18 mouse cellular contexts compared by ENCODE assay signal in genomic region chr17:50530089-50530488, GRCm38 (mm10). TPM values are rescaled to one million over a fixed set of nuclear protein-coding genes. Genes with fewer than 3 reads are reported as not detected.
A peak's percentile ranks its signal among the peaks of the same experiment; 100 is the strongest.
DNase-seq lines count a peak whose midpoint lies in the region; ATAC-seq and TF ChIP-seq lines count a peak whose summit lies in the region.
"Had no signal": no experiment of that assay in that cellular context is flagged by ENCODE, and none has a peak within 500 bp of the region (broad histone marks: within the 10 kb centered on the region; RNA-seq: fewer than 3 reads in every experiment).

No protein-coding gene starts in this region.

- H3K9ac ChIP-seq in hindbrain, postnatal 0 days (replicated peaks; ENCODE audit: low read length): no peak overlapping the region
- no peak overlapping the region for H3K9ac ChIP-seq in hindbrain, embryonic 14.5 days
- no peak overlapping the region for H3K9ac ChIP-seq in intestine, embryonic 16.5 days (ENCODE audit: low read depth, low read length)
- H3K9ac ChIP-seq: forebrain, postnatal 0 days; limb, embryonic 12.5 days; liver, embryonic 14.5 days had no signal

- no peak for DNase-seq in hindbrain, postnatal 0 days (ENCODE audit: low spot score)
- no peak for DNase-seq in hindbrain, embryonic 14.5 days (ENCODE audit: low spot score)
- DNase-seq in spleen, adult 2 months (ENCODE audit: low read depth in 1 of 2, low spot score in 2 of 2): no peak
- DNase-seq in spleen, adult 12 weeks (ENCODE audit: low spot score): no peak
- DNase-seq in adrenal gland, postnatal 25 days: no peak
- DNase-seq: B cell, adult 2 months; cerebellum, adult 9-11 months; embryo, embryonic 11 days; forebrain, postnatal 0 days; heart, postnatal 4 days; kidney, adult 18-20 months; kidney, postnatal 10 days had no signal

- no peaks in the 10 kb centered on the region for H3K4me1 ChIP-seq in hindbrain, postnatal 0 days (ENCODE audit: insufficient read depth, low read length)
- no peaks in the 10 kb centered on the region for H3K4me1 ChIP-seq in hindbrain, embryonic 14.5 days (replicated peaks; ENCODE audit: control insufficient read depth, insufficient read depth, low read length)
- H3K4me1 ChIP-seq in spleen, adult 2 months (ENCODE audit: control insufficient read depth, insufficient read depth, insufficient read length): peaks cover 14% of the 10 kb centered on the region; the same call in 1 of the 2 replicates
- H3K4me1 ChIP-seq in megakaryocyte, embryonic 14.5 days: peaks cover 7% of the 10 kb centered on the region
- H3K4me1 ChIP-seq in intestine, embryonic 16.5 days (ENCODE audit: control insufficient read depth, insufficient read depth, low read length): no peaks in the 10 kb centered on the region

- no peak overlapping the region for H3K27ac ChIP-seq in hindbrain, postnatal 0 days
- no peak overlapping the region for H3K27ac ChIP-seq in hindbrain, embryonic 14.5 days
- peak overlapping the region; percentile 54; the same call in 1 of the 2 replicates for H3K27ac ChIP-seq in spleen, adult 2 months (ENCODE audit: insufficient read depth, low read length)
- no peak overlapping the region for H3K27ac ChIP-seq in intestine, embryonic 16.5 days (ENCODE audit: low read length)
- H3K27ac ChIP-seq: heart, adult 2 months; limb, embryonic 12.5 days; liver, embryonic 14.5 days had no signal

- 0 out of 2 replicates have a peak, but pooled peaks have one; percentile 29 for ATAC-seq in hindbrain, postnatal 0 days
- no peak for ATAC-seq in hindbrain, embryonic 14.5 days (ENCODE audit: low FRiP score)
- ATAC-seq in intestine, embryonic 16.5 days: no peak
- ATAC-seq: forebrain, postnatal 0 days; lung, postnatal 0 days had no signal

- WGBS in hindbrain, postnatal 0 days: 89% methylated on average over 8 of the region's 8 CpGs
- 93% methylated on average over 8 of the region's 8 CpGs for WGBS in hindbrain, embryonic 14.5 days
- WGBS in spleen, adult 2 months: 69% methylated on average over 8 of the region's 8 CpGs
- WGBS in intestine, embryonic 16.5 days: 83% methylated on average over 8 of the region's 8 CpGs

- H3K36me3 ChIP-seq in hindbrain, postnatal 0 days (ENCODE audit: insufficient read depth, low read length): no peaks in the 10 kb centered on the region
- no peaks in the 10 kb centered on the region for H3K36me3 ChIP-seq in hindbrain, embryonic 14.5 days (replicated peaks; ENCODE audit: control insufficient read depth, insufficient read depth)
- no peaks in the 10 kb centered on the region for H3K36me3 ChIP-seq in spleen, adult 2 months (ENCODE audit: control insufficient read depth, insufficient read depth, low read length)
- no peaks in the 10 kb centered on the region for H3K36me3 ChIP-seq in megakaryocyte, embryonic 14.5 days (replicated peaks; ENCODE audit: low read length)
- no peaks in the 10 kb centered on the region for H3K36me3 ChIP-seq in intestine, embryonic 16.5 days (ENCODE audit: control insufficient read depth, insufficient read depth, low read length)
- H3K36me3 ChIP-seq: limb, embryonic 12.5 days had no signal

- H3K4me2 ChIP-seq in hindbrain, postnatal 0 days (ENCODE audit: low read depth, low read length): no peak overlapping the region
- no peak overlapping the region for H3K4me2 ChIP-seq in hindbrain, embryonic 14.5 days (replicated peaks)
- H3K4me2 ChIP-seq in intestine, embryonic 16.5 days (ENCODE audit: low read depth, low read length): no peak overlapping the region
- H3K4me2 ChIP-seq: limb, embryonic 12.5 days had no signal

- no peaks in the 10 kb centered on the region for H3K9me3 ChIP-seq in hindbrain, postnatal 0 days (ENCODE audit: low read length)
- H3K9me3 ChIP-seq in hindbrain, embryonic 14.5 days (ENCODE audit: control insufficient read depth, low read length): no peaks in the 10 kb centered on the region
- no peaks in the 10 kb centered on the region for H3K9me3 ChIP-seq in megakaryocyte, embryonic 14.5 days
- no peaks in the 10 kb centered on the region for H3K9me3 ChIP-seq in intestine, embryonic 16.5 days (ENCODE audit: control insufficient read depth, low read length)
- H3K9me3 ChIP-seq: limb, embryonic 12.5 days had no signal

- no peak overlapping the region for H3K4me3 ChIP-seq in hindbrain, postnatal 0 days (ENCODE audit: low read length)
- no peak overlapping the region for H3K4me3 ChIP-seq in hindbrain, embryonic 14.5 days (replicated peaks; ENCODE audit: low read length)
- H3K4me3 ChIP-seq in spleen, adult 2 months (ENCODE audit: extremely low read depth, insufficient read depth, insufficient read length): no peak overlapping the region
- H3K4me3 ChIP-seq in megakaryocyte, embryonic 14.5 days (replicated peaks): peak overlapping the region; percentile 53
- H3K4me3 ChIP-seq in intestine, embryonic 16.5 days (ENCODE audit: low read length): no peak overlapping the region
- H3K4me3 ChIP-seq: heart, adult 2 months; limb, embryonic 12.5 days had no signal

- no peak for TF ChIP-seq POLR2A in spleen, adult 2 months (IDR thresholded peaks at IDR 0.05; ENCODE audit: low read depth, low read length)

- no peaks in the 10 kb centered on the region for H3K27me3 ChIP-seq in hindbrain, postnatal 0 days (ENCODE audit: insufficient read depth, low read length)
- no peaks in the 10 kb centered on the region for H3K27me3 ChIP-seq in hindbrain, embryonic 14.5 days (ENCODE audit: control insufficient read depth, insufficient read depth, low read length)
- no peaks in the 10 kb centered on the region for H3K27me3 ChIP-seq in spleen, adult 2 months (ENCODE audit: control insufficient read depth, insufficient read depth, low read length)
- H3K27me3 ChIP-seq in megakaryocyte, embryonic 14.5 days (replicated peaks): no peaks in the 10 kb centered on the region
- no peaks in the 10 kb centered on the region for H3K27me3 ChIP-seq in intestine, embryonic 16.5 days (replicated peaks; ENCODE audit: control insufficient read depth, insufficient read depth, low read length)
- H3K27me3 ChIP-seq: limb, embryonic 12.5 days had no signal

- no peak for TF ChIP-seq CTCF in hindbrain, postnatal 0 days (IDR thresholded peaks at IDR 0.05; ENCODE audit: low read depth)
- TF ChIP-seq CTCF in spleen, adult 2 months (IDR thresholded peaks at IDR 0.05; ENCODE audit: extremely low read depth, insufficient read depth, insufficient read length, insufficient replicate concordance): no peak

RNA-seq across cellular contexts. Expression of gene Plcl2, which starts 20.9 kb away (rescaled TPM):
- 41.2 and 45.1 TPM in 2 replicates for total RNA-seq in hindbrain, postnatal 0 days (2014; rRNA removed)
- 7.9 and 8.3 TPM in 2 replicates for polyA plus RNA-seq in hindbrain, postnatal 0 days (2015; fragmentation: Nextera tagmentation; extraction: Ambion mirVana)
- polyA plus RNA-seq in hindbrain, embryonic 14.5 days (2014; fragmentation: Nextera tagmentation; extraction: Ambion mirVana): 14.6 and 17.5 TPM in 2 replicates
- 11.5 and 12.6 TPM in 2 replicates for polyA plus RNA-seq in spleen, adult 2 months (2012; rRNA removed)
- 1.2 and 3.1 TPM in 2 replicates for polyA plus RNA-seq in megakaryocyte, embryonic 14.5 days (2012; ENCODE audit: insufficient read depth, low replicate concordance)
- polyA plus RNA-seq in intestine, embryonic 16.5 days (2015; fragmentation: Nextera tagmentation; extraction: Ambion mirVana): 4.0 TPM in 2 replicates
- 62.0 and 62.3 TPM in 2 replicates for total RNA-seq in adrenal gland, postnatal 25 days (2021)
